Mouse (Mus musculus): ENCODE data around the gene Plpp4.

DNA sequence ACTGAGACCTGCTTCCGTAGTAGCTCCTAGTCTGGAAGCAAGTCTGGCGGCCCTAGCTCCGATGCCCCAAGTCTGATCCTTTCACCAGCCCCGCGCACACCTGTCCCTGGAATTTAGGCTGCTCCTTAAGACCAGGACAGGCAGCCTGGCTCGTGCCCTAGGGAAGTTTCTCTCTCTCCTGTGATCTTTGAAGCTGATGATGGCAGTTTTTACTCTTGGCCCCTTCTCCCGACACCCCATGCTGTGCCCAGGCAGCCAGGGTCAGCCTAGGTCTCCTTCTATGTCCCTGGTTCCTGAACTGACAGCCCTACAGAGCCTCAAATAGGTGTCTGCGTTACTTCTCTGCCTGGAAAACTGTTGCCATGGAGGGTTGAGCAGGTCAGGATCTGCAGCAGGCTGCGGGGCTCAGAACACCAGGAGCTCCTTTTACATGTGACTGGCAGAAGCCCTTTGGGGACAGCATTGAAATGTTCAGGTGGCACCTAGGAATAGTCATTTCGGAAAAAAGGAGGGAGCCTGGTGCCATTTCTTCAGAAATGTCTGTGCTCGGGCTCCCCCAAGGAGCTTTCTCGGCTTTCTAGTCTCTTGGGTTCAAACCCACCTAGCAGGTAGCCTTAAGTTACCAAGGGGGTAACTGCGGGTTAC lies 665 bp downstream of the Plpp4 start:
- TF ChIP-seq CTCF (IDR thresholded peaks at IDR 0.05; ENCODE audit: low read depth) (no peak), EP300 (IDR thresholded peaks at IDR 0.05; ENCODE audit: low read depth) (no peak)
